Mouse (Mus musculus) hindbrain, embryonic 11.5 days (tissue): ENCODE measurements at regions not wholly inside any gene's neighbourhood (a gene's known extent, or its start where the extent isn't known, plus 50 kb on each side); places are given as distances from the start of the nearest gene placed in this dataset.

Experiments used
- ATAC-seq: fragments of 200-750 bp; cut with Nextera tagmentation; 2 replicates; pipeline ENCODE4 v1.8.0; 2017; ENCODE audit warnings: mild to moderate bottlenecking, moderate TSS enrichment, moderate library complexity; ENCODE audit not compliant: low FRiP score
- DNase-seq: peaks from one replicate; pipeline ENCODE4 v3.0.0-alpha.2; 2015; ENCODE audit warnings: low spot score
- H3K27ac ChIP-seq: fragments of 300-500 bp; sonication (generic); 2 replicates; pipeline ENCODE4 v1.5.1; 2014; ENCODE audit warnings: mild to moderate bottlenecking, low read depth, low read length
- H3K27me3 ChIP-seq: fragments of 300-500 bp; sonication (generic); 2 replicates; pipeline ENCODE4 v1.6.1; 2014; ENCODE audit warnings: mild to moderate bottlenecking, low read length, moderate library complexity, mixed read lengths; ENCODE audit not compliant: control insufficient read depth, insufficient read depth
- H3K36me3 ChIP-seq: fragments of 300-500 bp; sonication (generic); 2 replicates; pipeline ENCODE4 v1.6.1; 2014; ENCODE audit warnings: mild to moderate bottlenecking, low read length, moderate library complexity, mixed read lengths; ENCODE audit not compliant: control insufficient read depth, insufficient read depth
- H3K4me1 ChIP-seq: fragments of 300-500 bp; sonication (generic); replicated peaks from 2 replicates; pipeline ENCODE4 v1.6.1; 2014; ENCODE audit warnings: low read length, mixed read lengths; ENCODE audit not compliant: control insufficient read depth, insufficient read depth
- H3K4me2 ChIP-seq: fragments of 300-500 bp; sonication (generic); replicated peaks from 2 replicates; pipeline ENCODE4 v1.6.1; 2014; ENCODE audit warnings: mild to moderate bottlenecking, low read depth, low read length
- H3K4me3 ChIP-seq: fragments of 300-500 bp; sonication (generic); 2 replicates; pipeline ENCODE4 v1.5.1; 2014; ENCODE audit warnings: low read depth, low read length
- H3K9ac ChIP-seq: fragments of 300-500 bp; sonication (generic); 2 replicates; pipeline ENCODE4 v1.6.1; 2014; ENCODE audit warnings: low read depth, low read length
- H3K9me3 ChIP-seq: fragments of 300-500 bp; sonication (generic); 2 replicates; pipeline ENCODE4 v1.6.1; 2016; ENCODE audit warnings: low read length; ENCODE audit not compliant: control insufficient read depth
- WGBS: fragments of 180-500 bp; shearing (Covaris S2); extraction: QIAGEN DNeasy Blood & Tissue Kit; methylation state at CpG from one replicate; pipeline ENCODE4 v1.1.7; 2014; 5-methylcytosine and 5-hydroxymethylcytosine counted together

DNA sequence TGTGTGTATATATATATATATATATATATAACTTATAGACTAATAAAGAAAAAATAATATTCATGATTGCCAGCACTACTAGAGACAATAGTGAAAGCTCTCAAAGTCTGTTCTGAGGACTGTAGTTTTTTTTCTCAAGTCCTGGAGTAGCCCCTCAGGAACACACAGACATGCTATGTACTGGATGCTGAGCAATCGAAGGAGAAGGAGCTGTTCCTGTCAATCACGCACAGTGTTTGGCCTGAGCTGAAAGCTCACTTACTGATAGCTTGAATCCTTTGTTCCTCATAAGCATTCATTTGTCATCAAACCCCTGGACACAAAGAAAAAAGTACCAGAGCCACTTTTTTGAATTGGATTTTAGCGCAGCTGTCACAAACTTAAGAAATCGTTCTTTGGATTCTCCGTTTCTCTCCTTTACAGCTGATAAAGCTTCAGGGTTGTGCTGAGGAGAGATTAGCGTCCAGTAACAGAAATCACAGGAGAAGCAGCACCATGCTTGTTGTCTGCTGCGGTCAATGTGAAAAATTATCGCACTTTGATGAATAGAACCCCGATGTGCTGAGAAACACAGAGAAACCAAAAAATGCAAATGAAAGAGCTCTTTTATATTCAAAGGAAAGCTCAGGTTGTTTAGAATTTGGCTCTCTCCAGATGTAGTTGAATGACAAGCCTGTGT lies 702.2 kb upstream of the Tyrp1 start:
- DNase-seq (peak; percentile 4), ATAC-seq (peak; percentile 75; the same call in 1 of the 2 replicates)
- Histone ChIP-seq H3K27me3 (no peaks in the 10 kb centered on the region), H3K36me3 (no peaks in the 10 kb centered on the region), H3K9ac (no peak overlapping the region), H3K4me2 (no peak overlapping the region), H3K27ac (no peak overlapping the region), H3K4me3 (no peak overlapping the region), H3K9me3 (no peaks in the 10 kb centered on the region), H3K4me1 (no peaks in the 10 kb centered on the region)
- 70% methylated on average over 9 of the region's 9 CpGs for WGBS

- ATAC-seq, result no peak
- DNase-seq, result no peak
- Histone ChIP-seq H3K27ac (no peak overlapping the region), H3K27me3 (no peaks in the 10 kb centered on the region), H3K9me3 (no peaks in the 10 kb centered on the region), H3K4me2 (no peak overlapping the region), H3K36me3 (no peaks in the 10 kb centered on the region), H3K4me1 (no peaks in the 10 kb centered on the region), H3K9ac (no peak overlapping the region), H3K4me3 (no peak overlapping the region)
- WGBS, result 86% methylated on average over 4 of the region's 4 CpGs
Observed at GRCm38 (mm10) chr4:80140261-80140660, 693.7 kb upstream of the Tyrp1 start.

DNA sequence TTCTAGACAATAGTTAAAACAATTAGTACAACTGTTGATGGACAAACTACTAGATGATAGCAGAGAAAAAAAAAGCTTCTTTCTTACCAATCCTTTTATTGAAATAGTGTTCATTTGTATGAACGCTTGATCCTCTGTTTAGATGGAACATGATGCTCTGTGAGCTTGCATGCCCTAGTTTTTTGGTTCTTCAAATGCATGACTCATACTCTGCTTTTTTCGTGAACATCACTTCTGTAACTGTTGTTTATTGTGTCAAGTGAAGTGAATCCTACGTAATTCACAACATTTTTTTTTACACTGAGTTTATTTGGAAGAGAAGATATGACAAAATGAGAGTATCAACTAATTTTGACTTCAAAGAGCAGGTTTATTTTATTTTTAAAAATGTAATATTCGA lies 674.1 kb upstream of the Tyrp1 start:
- no peaks in the 10 kb centered on the region for H3K9me3 ChIP-seq
- DNase-seq (no peak), ATAC-seq (no peak)
- H3K36me3 ChIP-seq, result no peaks in the 10 kb centered on the region
- no peak overlapping the region for H3K9ac ChIP-seq
- no peak overlapping the region for H3K4me2 ChIP-seq
- H3K4me3 ChIP-seq, result no peak overlapping the region
- WGBS, result 81% methylated on average over 4 of the region's 4 CpGs
- H3K27ac ChIP-seq, result no peak overlapping the region
- no peaks in the 10 kb centered on the region for H3K27me3 ChIP-seq
- H3K4me1 ChIP-seq, result no peaks in the 10 kb centered on the region

GRCm38 (mm10) chr4:80173229-80173628 lies 660.7 kb upstream of the Tyrp1 start:
- no peak for ATAC-seq
- Histone ChIP-seq H3K4me2 (no peak overlapping the region), H3K36me3 (no peaks in the 10 kb centered on the region), H3K9me3 (no peaks in the 10 kb centered on the region), H3K9ac (no peak overlapping the region), H3K4me1 (no peaks in the 10 kb centered on the region), H3K4me3 (no peak overlapping the region), H3K27me3 (no peaks in the 10 kb centered on the region), H3K27ac (no peak overlapping the region)
- 90% methylated on average over 5 of the region's 6 CpGs for whole genome bisulfite sequencing
- DNase-seq, result no peak

- H3K4me3 ChIP-seq, result no peak overlapping the region
- no peaks in the 10 kb centered on the region for H3K4me1 ChIP-seq
- H3K27me3 ChIP-seq, result no peaks in the 10 kb centered on the region
- no peak for DNase-seq
- no peak overlapping the region for H3K4me2 ChIP-seq
- ATAC-seq, result no peak
- 79% methylated on average over 1 of the region's 1 CpGs for WGBS
- no peak overlapping the region for H3K9ac ChIP-seq
- H3K36me3 ChIP-seq, result no peaks in the 10 kb centered on the region
- H3K9me3 ChIP-seq, result no peaks in the 10 kb centered on the region
- H3K27ac ChIP-seq, result no peak overlapping the region
Observed at GRCm38 (mm10) chr4:80202223-80202622, 631.7 kb upstream of the Tyrp1 start.

- no peak overlapping the region for H3K4me3 ChIP-seq
- WGBS, result 86% methylated on average over 6 of the region's 6 CpGs
- no peaks in the 10 kb centered on the region for H3K27me3 ChIP-seq
- DNase-seq, result no peak
- H3K9ac ChIP-seq, result no peak overlapping the region
- H3K9me3 ChIP-seq, result no peaks in the 10 kb centered on the region
- H3K36me3 ChIP-seq, result no peaks in the 10 kb centered on the region
- no peak overlapping the region for H3K4me2 ChIP-seq
- ATAC-seq, result no peak
- H3K4me1 ChIP-seq, result no peaks in the 10 kb centered on the region
- H3K27ac ChIP-seq, result no peak overlapping the region
Observed at GRCm38 (mm10) chr4:80203916-80204315, 630.0 kb upstream of the Tyrp1 start.

DNA sequence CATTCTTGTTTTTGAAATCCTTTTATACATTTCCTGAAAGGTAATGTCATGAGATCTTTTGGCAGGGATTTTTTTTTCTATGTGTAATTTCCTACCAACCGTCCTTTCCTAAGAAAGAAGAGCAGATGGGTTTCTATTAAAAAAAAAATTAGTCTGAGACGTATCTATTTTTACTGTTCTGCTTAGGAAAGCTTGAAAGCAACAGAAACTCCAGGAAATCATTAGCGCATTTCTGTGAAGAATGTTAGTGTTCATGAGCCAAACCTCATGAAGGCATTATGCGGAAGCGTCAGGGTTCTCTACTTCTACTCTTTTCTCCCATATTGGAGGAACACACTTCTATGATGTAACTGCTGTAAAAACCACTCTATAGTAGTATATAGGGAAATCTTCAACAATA lies 629.5 kb upstream of the Tyrp1 start:
- Histone ChIP-seq H3K9ac (no peak overlapping the region), H3K27me3 (no peaks in the 10 kb centered on the region), H3K27ac (no peak overlapping the region), H3K4me3 (no peak overlapping the region), H3K36me3 (no peaks in the 10 kb centered on the region), H3K9me3 (no peaks in the 10 kb centered on the region), H3K4me1 (no peaks in the 10 kb centered on the region), H3K4me2 (no peak overlapping the region)
- 89% methylated on average over 5 of the region's 5 CpGs for WGBS
- ATAC-seq, result no peak
- DNase-seq, result no peak
